Mouse (Mus musculus): Measurements from ENCODE around the gene Fam186b. TPM values are rescaled to one million over a fixed set of nuclear protein-coding genes. Genes with fewer than 3 reads are reported as not detected.

Fam186b gene
- polyA plus RNA-seq, 1 experiment: 0.69 TPM

GRCm38 (mm10) chr15:99334500-99334899 is 38.8 kb upstream of the Fam186b start:
- no peaks in the 10 kb centered on the region; the same call in 1 of the 2 replicates for H3K4me1 ChIP-seq (ENCODE audit: control insufficient read depth, insufficient read depth, low read length)
- no peak overlapping the region for H3K4me3 ChIP-seq (ENCODE audit: insufficient read depth, low read length)
- no peak for TF ChIP-seq CTCF (IDR thresholded peaks at IDR 0.05; ENCODE audit: extremely low read depth, insufficient read depth, low read length)
- TF ChIP-seq POLR2A (IDR thresholded peaks at IDR 0.05; ENCODE audit: extremely low read depth, insufficient read depth, low read length): no peak
- no peak overlapping the region for H3K27ac ChIP-seq (ENCODE audit: insufficient read depth, low read length)

GRCm38 (mm10) chr15:99333676-99334065 is 38.0 kb upstream of the Fam186b start:
- no peak overlapping the region for H3K4me3 ChIP-seq (ENCODE audit: insufficient read depth, low read length)
- H3K4me1 ChIP-seq (ENCODE audit: control insufficient read depth, insufficient read depth, low read length): no peaks in the 10 kb centered on the region; the same call in 1 of the 2 replicates
- TF ChIP-seq POLR2A (IDR thresholded peaks at IDR 0.05; ENCODE audit: extremely low read depth, insufficient read depth, low read length) (no peak), CTCF (IDR thresholded peaks at IDR 0.05; ENCODE audit: extremely low read depth, insufficient read depth, low read length) (no peak)
- H3K27ac ChIP-seq (ENCODE audit: insufficient read depth, low read length): peak overlapping the region; percentile 69

- no peak for TF ChIP-seq CTCF (IDR thresholded peaks at IDR 0.05; ENCODE audit: extremely low read depth, insufficient read depth, low read length)
- TF ChIP-seq POLR2A (IDR thresholded peaks at IDR 0.05; ENCODE audit: extremely low read depth, insufficient read depth, low read length): no peak
Measured at GRCm38 (mm10) chr15:99332921-99333675, 37.4 kb upstream of the Fam186b start.

GRCm38 (mm10) chr15:99332111-99332510 is 36.4 kb upstream of the Fam186b start:
- H3K4me1 ChIP-seq (ENCODE audit: control insufficient read depth, insufficient read depth, low read length): no peaks in the 10 kb centered on the region; the same call in 1 of the 2 replicates
- no peak overlapping the region for H3K4me3 ChIP-seq (ENCODE audit: insufficient read depth, low read length)
- H3K27ac ChIP-seq (ENCODE audit: insufficient read depth, low read length): peak overlapping the region; percentile 6
- TF ChIP-seq POLR2A (IDR thresholded peaks at IDR 0.05; ENCODE audit: extremely low read depth, insufficient read depth, low read length) (no peak), CTCF (IDR thresholded peaks at IDR 0.05; ENCODE audit: extremely low read depth, insufficient read depth, low read length) (no peak)

More at GRCm38 (mm10) chr15:99332921-99333675, 37.4 kb upstream of the Fam186b start:
- Histone ChIP-seq H3K4me1 (ENCODE audit: control insufficient read depth, insufficient read depth, low read length) (no peaks in the 10 kb centered on the region; the same call in 1 of the 2 replicates), H3K4me3 (ENCODE audit: insufficient read depth, low read length) (no peak overlapping the region), H3K27ac (ENCODE audit: insufficient read depth, low read length) (peak overlapping the region; percentile 69)

- H3K27ac ChIP-seq (ENCODE audit: insufficient read depth, low read length): no peak overlapping the region
- no peak overlapping the region for H3K4me3 ChIP-seq (ENCODE audit: insufficient read depth, low read length)
- TF ChIP-seq POLR2A (IDR thresholded peaks at IDR 0.05; ENCODE audit: extremely low read depth, insufficient read depth, low read length): no peak
- no peak for TF ChIP-seq CTCF (IDR thresholded peaks at IDR 0.05; ENCODE audit: extremely low read depth, insufficient read depth, low read length)
- no peaks in the 10 kb centered on the region; the same call in 1 of the 2 replicates for H3K4me1 ChIP-seq (ENCODE audit: control insufficient read depth, insufficient read depth, low read length)
Measured at GRCm38 (mm10) chr15:99331341-99331740, 35.7 kb upstream of the Fam186b start.

GRCm38 (mm10) chr15:99330324-99330723 is 34.6 kb upstream of the Fam186b start:
- H3K27ac ChIP-seq (ENCODE audit: insufficient read depth, low read length): no peak overlapping the region
- TF ChIP-seq CTCF (IDR thresholded peaks at IDR 0.05; ENCODE audit: extremely low read depth, insufficient read depth, low read length) (no peak), POLR2A (IDR thresholded peaks at IDR 0.05; ENCODE audit: extremely low read depth, insufficient read depth, low read length) (no peak)
- H3K4me3 ChIP-seq (ENCODE audit: insufficient read depth, low read length): no peak overlapping the region
- H3K4me1 ChIP-seq (ENCODE audit: control insufficient read depth, insufficient read depth, low read length): no peaks in the 10 kb centered on the region; the same call in 1 of the 2 replicates

- no peak overlapping the region for H3K4me3 ChIP-seq (ENCODE audit: insufficient read depth, low read length)
- no peak for TF ChIP-seq CTCF (IDR thresholded peaks at IDR 0.05; ENCODE audit: extremely low read depth, insufficient read depth, low read length)
- no peak for TF ChIP-seq POLR2A (IDR thresholded peaks at IDR 0.05; ENCODE audit: extremely low read depth, insufficient read depth, low read length)
- H3K27ac ChIP-seq (ENCODE audit: insufficient read depth, low read length): no peak overlapping the region
- no peaks in the 10 kb centered on the region; the same call in 1 of the 2 replicates for H3K4me1 ChIP-seq (ENCODE audit: control insufficient read depth, insufficient read depth, low read length)
Measured at GRCm38 (mm10) chr15:99328011-99328410, 32.3 kb upstream of the Fam186b start.

GRCm38 (mm10) chr15:99326959-99327358 is 31.3 kb upstream of the Fam186b start:
- no peaks in the 10 kb centered on the region for H3K4me1 ChIP-seq (ENCODE audit: control insufficient read depth, insufficient read depth, low read length)
- H3K27ac ChIP-seq (ENCODE audit: insufficient read depth, low read length): peak overlapping the region; percentile 39; the same call in 1 of the 2 replicates
- TF ChIP-seq POLR2A (IDR thresholded peaks at IDR 0.05; ENCODE audit: extremely low read depth, insufficient read depth, low read length): no peak
- peak; percentile 36; the same call in 1 of the 2 replicates for TF ChIP-seq CTCF (IDR thresholded peaks at IDR 0.05; ENCODE audit: extremely low read depth, insufficient read depth, low read length)
- H3K4me3 ChIP-seq (ENCODE audit: insufficient read depth, low read length): no peak overlapping the region

DNA sequence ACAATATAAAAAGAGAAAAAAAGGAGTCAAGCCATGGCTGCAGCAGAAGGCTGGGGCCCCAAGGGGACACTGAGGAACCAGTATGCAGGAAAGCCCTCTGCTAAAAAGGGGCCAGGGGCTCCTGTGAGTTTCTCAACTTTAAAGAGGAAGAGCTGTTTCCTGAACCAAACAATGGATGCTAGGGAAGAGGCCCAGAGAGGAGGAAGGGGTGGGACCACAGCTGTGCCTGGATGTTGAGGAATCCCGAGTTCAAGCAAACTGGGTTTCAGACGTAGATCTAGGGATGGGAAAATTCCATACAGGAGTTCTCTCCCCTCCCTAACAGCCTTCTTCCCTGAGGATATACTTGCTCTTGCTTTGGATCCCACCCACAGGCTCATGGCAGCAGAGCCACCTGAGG is 30.7 kb upstream of the Fam186b start:
- Histone ChIP-seq H3K4me3 (ENCODE audit: insufficient read depth, low read length) (no peak overlapping the region), H3K27ac (ENCODE audit: insufficient read depth, low read length) (peak overlapping the region; percentile 39; the same call in 1 of the 2 replicates), H3K4me1 (ENCODE audit: control insufficient read depth, insufficient read depth, low read length) (no peaks in the 10 kb centered on the region)
- TF ChIP-seq POLR2A (IDR thresholded peaks at IDR 0.05; ENCODE audit: extremely low read depth, insufficient read depth, low read length) (no peak), CTCF (IDR thresholded peaks at IDR 0.05; ENCODE audit: extremely low read depth, insufficient read depth, low read length) (no peak)

DNA sequence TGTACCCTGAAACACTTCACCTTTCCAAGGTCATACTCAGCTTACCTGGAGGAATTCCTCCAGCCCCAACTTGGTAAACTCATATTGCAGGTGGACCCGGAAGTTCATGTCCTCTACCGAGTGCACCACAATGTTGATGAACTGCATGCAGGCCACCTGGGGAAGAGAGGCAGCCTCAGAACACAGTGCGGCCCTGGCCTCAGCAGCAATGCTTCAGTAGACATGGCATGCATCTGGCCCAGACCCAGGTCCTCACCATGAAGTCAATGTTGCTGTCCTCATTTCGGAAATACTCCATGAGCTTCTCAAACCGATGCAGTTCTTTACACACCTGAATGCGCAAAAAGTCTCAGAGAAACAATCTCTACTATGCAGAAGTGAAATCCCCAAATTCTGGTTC is 29.9 kb upstream of the Fam186b start:
- Histone ChIP-seq H3K4me1 (ENCODE audit: control insufficient read depth, insufficient read depth, low read length) (no peaks in the 10 kb centered on the region), H3K27ac (ENCODE audit: insufficient read depth, low read length) (no peak overlapping the region), H3K4me3 (ENCODE audit: insufficient read depth, low read length) (no peak overlapping the region)
- TF ChIP-seq POLR2A (IDR thresholded peaks at IDR 0.05; ENCODE audit: extremely low read depth, insufficient read depth, low read length): no peak
- TF ChIP-seq CTCF (IDR thresholded peaks at IDR 0.05; ENCODE audit: extremely low read depth, insufficient read depth, low read length): no peak
